Mouse (Mus musculus) hindbrain, embryonic 13.5 days (tissue): ENCODE measurements around the gene Armc8. TPM values are rescaled to one million over a fixed set of nuclear protein-coding genes. Genes with fewer than 3 reads are reported as not detected.

ENCODE experiments used
- ATAC-seq: fragments of 200-750 bp; cut with Nextera tagmentation; 2 replicates; pipeline ENCODE4 v1.8.0; 2017; ENCODE audit warnings: moderate TSS enrichment; ENCODE audit not compliant: low FRiP score
- H3K27ac ChIP-seq: fragments of 300-500 bp; sonication (generic); 2 replicates; pipeline ENCODE4 v1.5.1; 2015; ENCODE audit warnings: inconsistent platforms, mild to moderate bottlenecking, moderate library complexity
- H3K27me3 ChIP-seq: fragments of 300-500 bp; sonication (generic); 2 replicates; pipeline ENCODE4 v1.6.1; 2015; ENCODE audit warnings: mild to moderate bottlenecking, inconsistent platforms
- H3K36me3 ChIP-seq: fragments of 300-500 bp; sonication (generic); 2 replicates; pipeline ENCODE4 v1.6.1; 2015; ENCODE audit warnings: mild to moderate bottlenecking, inconsistent platforms
- H3K4me1 ChIP-seq: fragments of 300-500 bp; sonication (generic); replicated peaks from 2 replicates; pipeline ENCODE4 v1.6.1; 2015; ENCODE audit warnings: inconsistent platforms
- H3K4me2 ChIP-seq: fragments of 300-500 bp; sonication (generic); 2 replicates; pipeline ENCODE4 v1.6.1; 2015; ENCODE audit warnings: inconsistent platforms, mild to moderate bottlenecking, moderate library complexity
- H3K4me3 ChIP-seq: fragments of 300-500 bp; sonication (generic); 2 replicates; pipeline ENCODE4 v1.5.1; 2015; ENCODE audit warnings: mild to moderate bottlenecking, inconsistent platforms
- H3K9ac ChIP-seq: fragments of 300-500 bp; sonication (generic); 2 replicates; pipeline ENCODE4 v1.6.1; 2015; ENCODE audit warnings: mild to moderate bottlenecking, inconsistent platforms
- H3K9me3 ChIP-seq: fragments of 300-500 bp; sonication (generic); 2 replicates; pipeline ENCODE4 v1.6.1; 2016; ENCODE audit warnings: inconsistent platforms
- whole genome bisulfite sequencing: fragments of 180-500 bp; shearing (Covaris S2); methylation state at CpG from one replicate; pipeline ENCODE4 v1.1.7; 2015; 5-methylcytosine and 5-hydroxymethylcytosine counted together
- polyA plus RNA-seq: library from polyadenylated mRNA; unstranded; fragments of >200 nt; fragmentation: Nextera tagmentation; extraction: Ambion mirVana; gene quantifications from 2 replicates; pipeline ENCODE4 v1.2.1, GENCODE M21; 2015

The Armc8 gene
- polyA plus RNA-seq, 1 experiment from 2014 or later: 63.7 TPM

DNA sequence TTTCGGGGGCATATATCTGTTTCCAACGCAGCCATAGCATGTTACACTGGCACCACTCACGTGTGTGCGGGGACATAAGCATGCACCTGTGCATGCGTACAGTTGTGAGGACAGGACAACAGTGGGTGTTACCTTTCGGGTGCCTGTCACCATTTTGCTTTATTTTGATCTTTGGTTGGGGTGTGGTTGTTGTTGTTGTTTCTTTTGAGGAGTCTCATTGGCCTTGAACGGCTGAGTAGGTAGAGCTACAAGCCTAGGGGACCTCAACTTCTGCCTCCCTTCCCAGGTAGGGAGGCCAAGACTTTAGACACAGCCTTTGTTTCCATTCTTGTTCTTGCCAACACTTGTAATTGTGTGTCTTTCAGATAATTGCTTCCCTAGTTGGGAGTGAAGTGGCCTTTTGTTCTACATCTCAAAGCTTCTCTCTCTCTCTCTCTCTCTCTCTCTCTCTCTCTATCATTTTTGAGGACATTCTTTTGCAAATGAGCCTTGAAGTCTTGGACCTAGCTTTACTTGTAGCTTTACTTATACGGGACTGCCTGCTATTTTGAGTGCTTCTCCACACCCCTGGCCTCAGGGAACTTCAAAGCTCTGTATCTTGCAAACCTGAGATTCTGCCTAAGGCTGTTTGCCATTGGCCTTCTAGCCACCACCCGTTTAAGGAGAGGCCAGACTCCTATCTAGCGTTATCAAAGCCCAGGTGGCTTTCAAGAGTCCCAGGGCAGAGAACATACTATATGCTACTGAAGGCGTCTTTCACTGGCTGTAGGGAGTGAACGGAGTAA is 130.7 kb downstream of the Armc8 start:
- ATAC-seq: no peak
- Histone ChIP-seq H3K9me3 (no peaks in the 10 kb centered on the region), H3K4me3 (no peak overlapping the region), H3K27ac (no peak overlapping the region), H3K36me3 (no peaks in the 10 kb centered on the region), H3K27me3 (peaks cover 23% of the 10 kb centered on the region), H3K9ac (no peak overlapping the region), H3K4me1 (peaks cover 39% of the 10 kb centered on the region), H3K4me2 (no peak overlapping the region)
- WGBS: 82% methylated on average over 12 of the region's 12 CpGs

- peak within 1 kb of the TSS; percentile 85 for H3K4me3 ChIP-seq
- WGBS: 14% methylated on average over 27 of the region's 27 CpGs
- 0 out of 2 replicates have a peak, but pooled peaks have one; percentile 9 for ATAC-seq
- no peaks in the 10 kb centered on the region for H3K9me3 ChIP-seq
- peaks cover 45% of the 10 kb centered on the region for H3K4me1 ChIP-seq
- peak within 1 kb of the TSS; percentile 93 for H3K4me2 ChIP-seq
- no peaks in the 10 kb centered on the region for H3K36me3 ChIP-seq
- peak within 1 kb of the TSS; percentile 95 for H3K27ac ChIP-seq
- H3K27me3 ChIP-seq: peaks cover 23% of the 10 kb centered on the region
- H3K9ac ChIP-seq: peak within 1 kb of the TSS; percentile 95
These were observed 131.5 kb downstream of the Armc8 start, which contains the start of gene Mras for GRCm38 (mm10) chr9:99437031-99437764. TSS of gene Mras (minus strand) at chr9:99437381.

GRCm38 (mm10) chr9:99436182-99437030 is 132.3 kb downstream of the Armc8 start:
- Histone ChIP-seq H3K4me3 (peak overlapping the region; percentile 85), H3K36me3 (no peaks in the 10 kb centered on the region), H3K9me3 (no peaks in the 10 kb centered on the region), H3K4me1 (peaks cover 48% of the 10 kb centered on the region), H3K27me3 (peaks cover 23% of the 10 kb centered on the region), H3K27ac (peak overlapping the region; percentile 95), H3K4me2 (peak overlapping the region; percentile 93), H3K9ac (peak overlapping the region; percentile 95)
- under 1% methylated on average over 67 of the region's 86 CpGs for WGBS
- ATAC-seq: peak; percentile 80

DNA sequence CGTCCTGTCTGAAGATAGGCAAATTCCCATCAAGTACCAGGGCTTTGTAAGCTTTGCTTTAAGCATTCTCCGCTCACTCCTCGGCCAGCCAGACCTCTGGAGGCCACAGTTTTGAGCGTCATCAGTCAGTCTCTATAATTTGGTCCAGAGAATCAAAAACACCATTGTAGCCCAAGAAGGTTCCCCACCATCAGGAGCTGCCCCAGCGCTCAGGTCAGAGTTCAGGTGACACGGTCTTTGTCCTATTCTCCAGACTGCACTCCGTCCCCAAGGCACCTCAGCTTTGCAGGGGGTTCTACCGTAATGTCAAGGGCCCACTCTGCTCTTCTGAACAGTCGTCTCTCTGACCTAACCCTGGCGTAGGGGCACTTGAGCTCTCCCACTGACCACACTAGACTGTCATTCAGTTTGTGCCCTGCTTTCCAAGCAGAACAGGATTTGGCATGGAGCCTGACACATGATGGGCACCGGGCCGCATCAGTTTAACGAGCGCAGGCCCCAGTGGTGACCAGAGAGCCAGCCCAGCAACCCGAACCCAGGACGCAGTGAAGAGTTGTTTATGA is 133.0 kb downstream of the Armc8 start:
- H3K9me3 ChIP-seq: no peaks in the 10 kb centered on the region
- peak overlapping the region; percentile 95 for H3K9ac ChIP-seq
- peaks cover 51% of the 10 kb centered on the region for H3K4me1 ChIP-seq
- peaks cover 23% of the 10 kb centered on the region for H3K27me3 ChIP-seq
- ATAC-seq: peak; percentile 38
- peak overlapping the region; percentile 93 for H3K4me2 ChIP-seq
- no peaks in the 10 kb centered on the region for H3K36me3 ChIP-seq
- H3K4me3 ChIP-seq: peak overlapping the region; percentile 85
- WGBS: 9% methylated on average over 16 of the region's 16 CpGs
- H3K27ac ChIP-seq: peak overlapping the region; percentile 95

DNA sequence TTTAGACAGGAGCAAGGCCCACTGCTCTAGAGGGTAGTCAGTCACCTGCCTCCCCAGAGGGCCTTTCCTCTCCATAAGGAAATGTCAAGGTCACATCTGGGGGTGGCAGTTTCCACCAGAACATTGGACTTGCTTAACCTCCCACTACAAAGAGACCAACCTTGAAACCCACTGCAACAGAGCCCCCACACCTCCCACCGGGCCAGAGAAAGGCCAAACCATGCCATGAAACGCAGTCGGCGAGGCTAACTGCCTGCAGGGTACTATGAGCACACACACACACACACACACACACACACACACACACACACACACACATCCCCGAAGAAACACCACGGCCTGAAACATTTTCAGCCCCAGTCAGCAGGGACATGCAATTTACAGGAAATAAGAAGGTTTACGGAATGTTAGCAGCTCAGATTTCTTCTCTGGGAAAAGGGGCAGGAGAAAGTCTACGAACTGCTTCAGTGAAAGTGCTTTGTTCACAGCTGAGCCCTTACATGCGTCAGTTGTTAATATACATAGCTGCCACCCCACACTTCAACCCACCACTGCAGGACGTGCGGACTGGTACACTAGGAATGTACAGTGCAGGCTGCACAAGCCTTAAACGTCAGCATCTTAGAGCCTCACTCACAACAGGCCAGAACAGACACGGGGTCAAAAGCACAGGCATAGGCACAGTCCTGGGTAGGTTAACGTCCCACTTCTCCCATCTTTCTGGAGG is 133.6 kb downstream of the Armc8 start:
- H3K4me3 ChIP-seq: peak overlapping the region; percentile 85
- no peaks in the 10 kb centered on the region for H3K9me3 ChIP-seq
- peak overlapping the region; percentile 95 for H3K9ac ChIP-seq

GRCm38 (mm10) chr9:99432478-99432877 is 136.2 kb downstream of the Armc8 start:
- WGBS: 85% methylated on average over 4 of the region's 4 CpGs
- Histone ChIP-seq H3K4me1 (peaks cover 50% of the 10 kb centered on the region), H3K27ac (no peak overlapping the region), H3K9me3 (no peaks in the 10 kb centered on the region), H3K9ac (no peak overlapping the region), H3K27me3 (peaks cover 1% of the 10 kb centered on the region; the same call in 1 of the 2 replicates), H3K4me3 (no peak overlapping the region), H3K4me2 (no peak overlapping the region), H3K36me3 (no peaks in the 10 kb centered on the region)
- ATAC-seq: no peak

More for the DNA sequence above, 133.6 kb downstream of the Armc8 start:
- Histone ChIP-seq H3K4me1 (peaks cover 51% of the 10 kb centered on the region), H3K36me3 (no peaks in the 10 kb centered on the region), H3K27ac (peak overlapping the region; percentile 95), H3K4me2 (peak overlapping the region; percentile 93), H3K27me3 (peaks cover 23% of the 10 kb centered on the region)
- ATAC-seq: peak; percentile 23; the same call in 1 of the 2 replicates
- 25% methylated on average over 14 of the region's 14 CpGs for WGBS

DNA sequence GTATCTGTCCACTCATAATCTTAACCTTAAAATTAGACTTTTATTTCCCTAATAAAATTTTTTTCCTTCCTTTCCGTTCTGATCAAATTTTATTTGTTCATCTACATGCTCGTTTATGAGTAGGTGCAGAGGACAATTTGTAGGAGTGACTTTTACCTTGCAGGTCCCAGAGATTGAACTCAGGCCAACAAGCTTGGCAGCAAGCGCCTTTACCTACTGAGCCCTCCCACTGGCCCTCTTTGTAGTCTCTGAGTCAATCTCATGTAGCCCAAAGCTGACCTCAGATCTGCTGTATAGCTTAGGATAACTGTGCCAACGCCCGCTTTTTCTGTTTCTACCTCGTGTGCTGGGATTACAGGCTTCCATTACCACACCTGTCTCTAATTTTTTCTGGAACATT is 136.7 kb downstream of the Armc8 start:
- Histone ChIP-seq H3K36me3 (no peaks in the 10 kb centered on the region), H3K9me3 (no peaks in the 10 kb centered on the region), H3K9ac (no peak overlapping the region), H3K4me1 (peaks cover 45% of the 10 kb centered on the region), H3K4me2 (no peak overlapping the region), H3K27me3 (no peaks in the 10 kb centered on the region), H3K4me3 (no peak overlapping the region), H3K27ac (no peak overlapping the region)
- ATAC-seq: no peak
- WGBS: 85% methylated on average over 6 of the region's 6 CpGs

GRCm38 (mm10) chr9:99431346-99431745 is 137.4 kb downstream of the Armc8 start:
- no peak overlapping the region for H3K4me2 ChIP-seq
- no peak overlapping the region for H3K27ac ChIP-seq
- no peak overlapping the region for H3K4me3 ChIP-seq
- H3K9ac ChIP-seq: no peak overlapping the region
- ATAC-seq: no peak
- H3K9me3 ChIP-seq: no peaks in the 10 kb centered on the region
- H3K4me1 ChIP-seq: peaks cover 45% of the 10 kb centered on the region
- no peaks in the 10 kb centered on the region for H3K36me3 ChIP-seq
- no peaks in the 10 kb centered on the region for H3K27me3 ChIP-seq
- WGBS: 91% methylated on average over 8 of the region's 8 CpGs

DNA sequence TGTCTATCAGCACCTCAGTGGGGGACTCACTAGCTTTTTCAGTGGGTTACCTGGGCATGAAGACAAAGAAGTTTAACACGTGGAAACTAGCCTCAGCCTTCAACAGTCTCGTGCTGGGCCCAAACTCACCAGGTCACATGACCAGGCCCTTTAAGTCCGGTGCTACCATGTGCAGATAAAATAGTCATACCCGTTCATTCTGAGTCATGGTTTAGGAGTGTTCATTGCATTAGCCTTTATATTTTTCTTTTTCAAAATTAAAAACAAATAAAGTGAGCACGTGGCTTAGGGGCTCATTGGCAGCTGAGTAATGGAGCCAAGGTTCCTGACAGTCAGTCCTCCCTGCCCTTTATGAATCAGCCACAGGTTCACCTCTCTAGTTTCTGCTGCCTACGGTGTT is 137.9 kb downstream of the Armc8 start:
- no peaks in the 10 kb centered on the region for H3K9me3 ChIP-seq
- H3K27me3 ChIP-seq: no peaks in the 10 kb centered on the region
- H3K4me1 ChIP-seq: peaks cover 49% of the 10 kb centered on the region
- no peak overlapping the region for H3K4me2 ChIP-seq
- no peak overlapping the region for H3K9ac ChIP-seq
- 84% methylated on average over 6 of the region's 6 CpGs for WGBS
- H3K4me3 ChIP-seq: no peak overlapping the region
- H3K36me3 ChIP-seq: no peaks in the 10 kb centered on the region
- no peak overlapping the region for H3K27ac ChIP-seq
- ATAC-seq: no peak

GRCm38 (mm10) chr9:99429845-99430244 is 138.9 kb downstream of the Armc8 start:
- WGBS: 87% methylated on average over 3 of the region's 3 CpGs
- H3K9me3 ChIP-seq: no peaks in the 10 kb centered on the region

GRCm38 (mm10) chr9:99428601-99429331 is 139.9 kb downstream of the Armc8 start:
- Histone ChIP-seq H3K9ac (no peak overlapping the region), H3K4me3 (no peak overlapping the region), H3K9me3 (no peaks in the 10 kb centered on the region), H3K27ac (no peak overlapping the region), H3K27me3 (no peaks in the 10 kb centered on the region), H3K4me1 (peaks cover 50% of the 10 kb centered on the region), H3K4me2 (no peak overlapping the region), H3K36me3 (no peaks in the 10 kb centered on the region)
- no peak for ATAC-seq
- 78% methylated on average over 11 of the region's 11 CpGs for WGBS

More at GRCm38 (mm10) chr9:99429845-99430244, 138.9 kb downstream of the Armc8 start:
- ATAC-seq: no peak
- no peaks in the 10 kb centered on the region for H3K27me3 ChIP-seq
- H3K27ac ChIP-seq: no peak overlapping the region
- H3K4me3 ChIP-seq: no peak overlapping the region
- no peak overlapping the region for H3K9ac ChIP-seq
- H3K36me3 ChIP-seq: no peaks in the 10 kb centered on the region
- H3K4me1 ChIP-seq: peaks cover 50% of the 10 kb centered on the region
- no peak overlapping the region for H3K4me2 ChIP-seq
